Mouse (Mus musculus): ENCODE measurements at regions not wholly inside any gene's neighbourhood (a gene's known extent, or its start where the extent isn't known, plus 50 kb on each side); places are given as distances from the start of the nearest gene placed in this dataset.

DNA sequence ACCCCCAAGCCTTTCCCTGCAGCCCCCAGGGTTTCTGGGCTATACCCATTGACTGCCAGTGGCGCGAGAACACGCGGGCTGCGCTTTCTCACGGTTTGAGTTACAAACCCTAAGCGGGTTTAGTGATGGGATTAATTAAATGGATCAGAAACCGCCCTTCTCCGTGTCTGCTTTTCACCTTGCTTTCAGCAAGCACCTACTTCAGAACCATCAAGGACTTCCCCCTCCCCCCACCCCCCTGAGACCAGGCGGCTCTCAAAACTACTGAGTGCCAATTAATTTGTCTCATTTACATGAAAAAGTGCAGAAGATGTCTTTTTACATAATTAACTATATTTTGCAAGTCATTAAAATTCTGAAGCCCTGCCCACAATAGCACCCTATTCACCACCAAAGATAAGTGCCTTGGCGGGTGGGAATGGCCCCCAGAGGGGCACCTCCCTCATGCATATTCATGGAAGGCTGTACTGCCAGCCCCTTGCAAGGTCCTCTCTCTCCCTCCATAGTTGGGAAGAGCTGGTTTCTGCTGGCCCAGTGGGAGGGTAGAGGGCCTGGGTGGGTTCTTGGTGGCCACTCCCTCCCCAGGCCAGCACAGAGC lies 89.1 kb upstream of the Otos start:
- peak; percentile 96 for ATAC-seq
- Histone ChIP-seq H3K4me1 (ENCODE audit: control insufficient read depth, insufficient read depth, low read length) (peaks cover 59% of the 10 kb centered on the region), H3K9ac (ENCODE audit: low read length) (peak overlapping the region; percentile 0; the same call in 1 of the 2 replicates), H3K4me2 (ENCODE audit: low read length) (peak overlapping the region; percentile 26; the same call in 1 of the 2 replicates), H3K27ac (ENCODE audit: low read depth, low read length) (peak overlapping the region; percentile 89), H3K4me3 (ENCODE audit: low read depth, low read length) (no peak overlapping the region), H3K27me3 (replicated peaks; ENCODE audit: control insufficient read depth, insufficient read depth, low read length) (no peaks in the 10 kb centered on the region), H3K9me3 (replicated peaks; ENCODE audit: control insufficient read depth, low read length) (no peaks in the 10 kb centered on the region), H3K36me3 (ENCODE audit: control insufficient read depth, insufficient read depth, low read length) (no peaks in the 10 kb centered on the region)
- 0% methylated on average over 11 of the region's 11 CpGs for WGBS
- peak; percentile 97 for DNase-seq (ENCODE audit: low spot score)

DNA sequence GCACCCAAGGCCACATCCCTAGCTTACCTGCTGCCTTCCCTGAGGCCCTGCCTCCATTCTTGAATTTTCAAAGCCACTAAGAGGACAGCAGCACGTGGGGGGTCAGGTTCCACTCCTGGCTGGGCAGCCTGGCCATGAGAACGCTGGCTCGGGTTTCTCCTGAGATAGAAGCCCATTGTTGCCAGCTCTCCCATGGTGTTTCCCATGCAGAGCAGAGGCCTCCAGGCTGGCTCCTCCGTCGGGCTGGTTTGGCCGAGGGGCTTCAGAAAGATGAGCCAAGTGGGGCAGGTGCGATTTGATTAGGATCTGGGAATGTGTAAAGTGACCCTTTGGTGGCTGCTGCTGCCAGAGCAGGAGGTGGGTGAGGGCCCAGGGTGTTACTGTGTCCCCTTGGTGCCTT lies 87.8 kb upstream of the Otos start:
- H3K27me3 ChIP-seq (replicated peaks; ENCODE audit: control insufficient read depth, insufficient read depth, low read length): no peaks in the 10 kb centered on the region
- WGBS: 20% methylated on average over 7 of the region's 7 CpGs
- no peaks in the 10 kb centered on the region for H3K36me3 ChIP-seq (ENCODE audit: control insufficient read depth, insufficient read depth, low read length)
- H3K27ac ChIP-seq (ENCODE audit: low read depth, low read length): peak overlapping the region; percentile 89
- no peak overlapping the region for H3K4me3 ChIP-seq (ENCODE audit: low read depth, low read length)
- no peak overlapping the region for H3K4me2 ChIP-seq (ENCODE audit: low read length)
- H3K4me1 ChIP-seq (ENCODE audit: control insufficient read depth, insufficient read depth, low read length): peaks cover 57% of the 10 kb centered on the region
- no peaks in the 10 kb centered on the region for H3K9me3 ChIP-seq (replicated peaks; ENCODE audit: control insufficient read depth, low read length)
- ATAC-seq: no peak
- DNase-seq (ENCODE audit: low spot score): no peak
- no peak overlapping the region for H3K9ac ChIP-seq (ENCODE audit: low read length)

DNA sequence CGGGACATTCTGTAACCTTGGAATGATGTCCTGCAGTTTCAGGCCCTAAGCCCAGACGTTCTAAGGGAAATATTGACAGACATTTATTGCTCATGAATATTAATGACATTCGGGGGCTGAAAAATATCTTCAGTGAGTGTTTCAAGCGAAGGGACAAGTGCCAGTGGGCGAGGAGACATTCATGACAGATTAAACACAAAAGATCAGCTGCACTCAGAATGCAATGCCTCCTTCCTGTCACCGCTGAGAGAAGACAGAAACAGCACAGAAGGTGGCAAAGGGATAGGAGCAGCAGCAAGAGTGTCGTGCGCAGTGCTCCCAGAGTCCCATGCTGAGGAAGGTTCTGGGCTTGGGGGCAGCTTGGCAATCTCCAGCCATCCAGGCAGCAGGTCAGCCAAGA lies 85.1 kb upstream of the Otos start:
- H3K9ac ChIP-seq (ENCODE audit: low read length): no peak overlapping the region
- H3K9me3 ChIP-seq (replicated peaks; ENCODE audit: control insufficient read depth, low read length): no peaks in the 10 kb centered on the region
- peaks cover 60% of the 10 kb centered on the region for H3K4me1 ChIP-seq (ENCODE audit: control insufficient read depth, insufficient read depth, low read length)
- no peak overlapping the region for H3K4me3 ChIP-seq (ENCODE audit: low read depth, low read length)
- H3K27me3 ChIP-seq (replicated peaks; ENCODE audit: control insufficient read depth, insufficient read depth, low read length): no peaks in the 10 kb centered on the region
- H3K36me3 ChIP-seq (ENCODE audit: control insufficient read depth, insufficient read depth, low read length): no peaks in the 10 kb centered on the region
- H3K4me2 ChIP-seq (ENCODE audit: low read length): no peak overlapping the region
- peak overlapping the region; percentile 65 for H3K27ac ChIP-seq (ENCODE audit: low read depth, low read length)
- ATAC-seq: no peak
- WGBS: 8% methylated on average over 8 of the region's 8 CpGs
- peak; percentile 71 for DNase-seq (ENCODE audit: low spot score)

DNA sequence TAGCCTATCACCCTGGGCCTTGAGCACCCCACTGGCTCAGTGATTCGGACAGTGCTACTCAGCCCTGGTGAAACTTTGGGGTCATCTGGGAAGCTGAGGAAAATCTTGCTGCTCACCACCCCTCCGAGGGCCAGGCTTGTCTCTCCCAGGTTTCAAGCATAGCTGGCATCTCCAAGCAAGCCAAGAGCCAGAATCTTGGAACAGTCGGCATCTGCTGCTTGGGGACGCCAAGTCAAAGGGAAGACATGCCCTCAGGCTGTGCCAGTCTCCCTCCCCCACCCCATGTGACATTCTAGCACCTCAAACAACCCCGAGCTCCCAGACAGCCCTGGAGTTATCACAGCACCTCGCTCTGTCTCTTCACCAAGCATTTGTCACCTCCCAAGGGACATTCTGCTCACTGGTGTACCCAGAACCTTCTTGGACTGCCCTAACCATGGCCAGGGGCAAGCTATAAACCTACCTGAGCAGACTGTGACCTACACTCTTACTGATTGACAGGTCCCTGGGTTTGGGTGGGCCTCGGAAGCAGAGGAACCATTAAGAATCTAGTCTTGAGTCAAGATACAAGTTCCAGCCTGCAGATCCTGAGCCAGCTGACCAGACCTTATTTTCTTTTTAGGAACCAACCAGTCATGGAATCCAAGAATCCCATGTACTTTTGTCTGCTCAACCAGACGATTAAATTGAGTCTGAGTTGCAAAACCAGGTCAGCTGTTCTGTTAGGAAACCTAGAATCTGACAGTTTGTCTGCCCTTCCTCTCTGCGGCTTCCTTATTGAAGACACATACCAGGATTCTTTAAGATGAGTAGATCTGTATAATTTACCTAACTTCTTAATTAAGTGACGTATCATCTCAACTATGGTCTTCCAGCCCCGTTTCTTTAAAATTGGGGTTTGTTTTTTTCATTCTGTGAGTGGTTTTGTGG lies 83.0 kb upstream of the Otos start:
- Histone ChIP-seq H3K27me3 (replicated peaks; ENCODE audit: control insufficient read depth, insufficient read depth, low read length) (no peaks in the 10 kb centered on the region), H3K4me1 (ENCODE audit: control insufficient read depth, insufficient read depth, low read length) (peaks cover 43% of the 10 kb centered on the region)

DNA sequence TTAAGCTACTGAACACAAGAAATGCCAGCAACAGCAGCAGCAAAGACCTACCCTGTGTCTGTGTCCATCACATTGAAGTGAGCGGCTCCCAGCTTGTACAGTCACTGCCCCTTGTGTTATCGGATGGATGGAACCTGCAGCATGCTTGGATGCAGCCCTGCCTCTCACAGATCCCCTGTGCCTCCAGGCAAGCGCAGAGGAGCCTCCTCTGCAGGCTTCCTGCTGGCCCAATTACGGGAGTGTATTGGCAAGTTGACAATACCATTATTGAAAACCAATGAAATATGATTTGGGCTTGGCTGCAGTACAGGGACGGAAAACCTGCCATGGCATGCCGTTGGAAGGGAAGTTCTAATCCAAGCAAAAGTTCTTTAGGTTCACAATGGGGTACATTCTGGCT lies 81.9 kb upstream of the Otos start:
- Histone ChIP-seq H3K27me3 (replicated peaks; ENCODE audit: control insufficient read depth, insufficient read depth, low read length) (no peaks in the 10 kb centered on the region), H3K9me3 (replicated peaks; ENCODE audit: control insufficient read depth, low read length) (no peaks in the 10 kb centered on the region), H3K36me3 (ENCODE audit: control insufficient read depth, insufficient read depth, low read length) (no peaks in the 10 kb centered on the region), H3K27ac (ENCODE audit: low read depth, low read length) (peak overlapping the region; percentile 2; the same call in 1 of the 2 replicates), H3K4me2 (ENCODE audit: low read length) (no peak overlapping the region), H3K4me3 (ENCODE audit: low read depth, low read length) (no peak overlapping the region), H3K4me1 (ENCODE audit: control insufficient read depth, insufficient read depth, low read length) (peaks cover 36% of the 10 kb centered on the region), H3K9ac (ENCODE audit: low read length) (no peak overlapping the region)
- peak; percentile 19; the same call in 1 of the 2 replicates for ATAC-seq
- peak; percentile 74 for DNase-seq (ENCODE audit: low spot score)
- WGBS: 36% methylated on average over 6 of the region's 6 CpGs

More for the DNA sequence above, 83.0 kb upstream of the Otos start:
- Histone ChIP-seq H3K4me3 (ENCODE audit: low read depth, low read length) (no peak overlapping the region), H3K9ac (ENCODE audit: low read length) (no peak overlapping the region), H3K9me3 (replicated peaks; ENCODE audit: control insufficient read depth, low read length) (no peaks in the 10 kb centered on the region), H3K36me3 (ENCODE audit: control insufficient read depth, insufficient read depth, low read length) (no peaks in the 10 kb centered on the region), H3K4me2 (ENCODE audit: low read length) (no peak overlapping the region), H3K27ac (ENCODE audit: low read depth, low read length) (no peak overlapping the region)
- ATAC-seq (no peak), DNase-seq (ENCODE audit: low spot score) (no peak)
- 83% methylated on average over 11 of the region's 11 CpGs for WGBS

DNA sequence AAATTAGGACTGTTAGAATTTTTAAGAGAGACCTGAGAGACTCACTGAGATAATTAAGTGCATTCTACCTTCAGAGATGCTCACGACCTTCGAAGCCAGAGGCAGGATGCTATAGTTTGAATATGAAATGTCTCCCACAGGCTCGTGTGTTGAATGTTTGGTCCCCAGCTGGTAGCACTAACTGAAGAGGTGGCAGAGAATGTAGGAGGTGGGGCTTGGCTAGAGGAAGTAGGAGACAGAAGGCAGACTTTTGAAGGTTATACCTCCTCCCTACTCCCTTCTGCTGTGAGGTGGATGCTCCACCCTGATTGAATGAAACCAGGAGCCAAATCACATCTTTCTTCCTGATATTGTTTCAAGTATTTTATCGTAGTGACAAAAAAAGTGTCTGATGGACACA lies 79.3 kb upstream of the Otos start:
- peak; percentile 44 for DNase-seq (ENCODE audit: low spot score)
- no peak overlapping the region for H3K4me3 ChIP-seq (ENCODE audit: low read depth, low read length)
- H3K9ac ChIP-seq (ENCODE audit: low read length): no peak overlapping the region
- peak overlapping the region; percentile 22; the same call in 1 of the 2 replicates for H3K27ac ChIP-seq (ENCODE audit: low read depth, low read length)
- 58% methylated on average over 4 of the region's 4 CpGs for WGBS
- H3K27me3 ChIP-seq (replicated peaks; ENCODE audit: control insufficient read depth, insufficient read depth, low read length): no peaks in the 10 kb centered on the region
- no peaks in the 10 kb centered on the region for H3K9me3 ChIP-seq (replicated peaks; ENCODE audit: control insufficient read depth, low read length)
- no peaks in the 10 kb centered on the region for H3K36me3 ChIP-seq (ENCODE audit: control insufficient read depth, insufficient read depth, low read length)
- 0 out of 2 replicates have a peak, but pooled peaks have one; percentile 45 for ATAC-seq
- H3K4me2 ChIP-seq (ENCODE audit: low read length): no peak overlapping the region
- peaks cover 15% of the 10 kb centered on the region for H3K4me1 ChIP-seq (ENCODE audit: control insufficient read depth, insufficient read depth, low read length)

DNA sequence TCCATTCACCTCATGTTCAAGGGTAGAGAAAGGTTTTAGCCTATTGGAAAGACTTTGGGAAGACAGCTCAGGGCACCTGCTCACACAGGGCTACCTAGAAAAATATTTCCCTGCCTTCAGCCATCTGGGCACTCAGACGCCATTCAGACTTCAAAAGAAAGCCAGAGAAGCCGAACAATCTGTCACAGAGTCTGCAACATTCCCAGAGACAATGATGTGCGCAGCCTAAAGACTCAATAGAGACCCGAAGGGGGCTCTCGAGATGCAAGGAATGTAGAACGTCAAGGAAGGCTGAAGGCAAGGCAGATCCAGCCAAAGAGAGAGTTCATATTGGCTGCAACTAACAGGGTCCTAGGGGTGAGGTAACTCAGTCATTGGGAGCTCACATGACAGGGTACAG lies 78.7 kb upstream of the Otos start:
- peaks cover 15% of the 10 kb centered on the region for H3K4me1 ChIP-seq (ENCODE audit: control insufficient read depth, insufficient read depth, low read length)
- ATAC-seq (peak; percentile 54; the same call in 1 of the 2 replicates), DNase-seq (ENCODE audit: low spot score) (peak; percentile 57)
- H3K27me3 ChIP-seq (replicated peaks; ENCODE audit: control insufficient read depth, insufficient read depth, low read length): no peaks in the 10 kb centered on the region
- H3K27ac ChIP-seq (ENCODE audit: low read depth, low read length): peak overlapping the region; percentile 22; the same call in 1 of the 2 replicates
- no peak overlapping the region for H3K9ac ChIP-seq (ENCODE audit: low read length)
- H3K9me3 ChIP-seq (replicated peaks; ENCODE audit: control insufficient read depth, low read length): no peaks in the 10 kb centered on the region
- 29% methylated on average over 6 of the region's 6 CpGs for WGBS
- no peaks in the 10 kb centered on the region for H3K36me3 ChIP-seq (ENCODE audit: control insufficient read depth, insufficient read depth, low read length)
- H3K4me2 ChIP-seq (ENCODE audit: low read length): no peak overlapping the region
- no peak overlapping the region for H3K4me3 ChIP-seq (ENCODE audit: low read depth, low read length)

DNA sequence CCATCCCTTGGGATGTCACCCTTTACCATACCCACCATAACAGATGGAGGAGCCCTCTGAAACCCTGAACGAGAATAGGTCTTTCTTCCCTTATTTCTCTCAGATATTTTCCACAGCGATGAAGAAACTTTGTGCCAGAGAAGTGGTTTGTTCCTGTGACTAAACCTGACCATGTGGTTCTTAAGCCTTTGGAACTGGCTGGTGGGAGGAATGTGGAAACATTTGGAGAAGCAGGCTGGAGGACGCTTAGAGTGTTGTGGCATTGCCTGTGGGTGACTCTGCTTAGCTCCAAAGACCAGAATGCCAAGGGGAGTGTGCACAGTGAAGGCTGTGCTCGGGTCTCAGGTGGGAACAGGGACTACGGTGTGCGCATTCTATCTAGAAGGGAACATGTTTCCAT lies 77.7 kb upstream of the Otos start:
- H3K9me3 ChIP-seq (replicated peaks; ENCODE audit: control insufficient read depth, low read length): no peaks in the 10 kb centered on the region
- no peaks in the 10 kb centered on the region for H3K27me3 ChIP-seq (replicated peaks; ENCODE audit: control insufficient read depth, insufficient read depth, low read length)
- 89% methylated on average over 6 of the region's 6 CpGs for WGBS
- no peak overlapping the region for H3K4me2 ChIP-seq (ENCODE audit: low read length)
- H3K4me1 ChIP-seq (ENCODE audit: control insufficient read depth, insufficient read depth, low read length): peaks cover 15% of the 10 kb centered on the region
- H3K9ac ChIP-seq (ENCODE audit: low read length): no peak overlapping the region
- no peak for DNase-seq (ENCODE audit: low spot score)
- no peak overlapping the region for H3K4me3 ChIP-seq (ENCODE audit: low read depth, low read length)
- H3K36me3 ChIP-seq (ENCODE audit: control insufficient read depth, insufficient read depth, low read length): no peaks in the 10 kb centered on the region
- ATAC-seq: no peak
- H3K27ac ChIP-seq (ENCODE audit: low read depth, low read length): no peak overlapping the region

DNA sequence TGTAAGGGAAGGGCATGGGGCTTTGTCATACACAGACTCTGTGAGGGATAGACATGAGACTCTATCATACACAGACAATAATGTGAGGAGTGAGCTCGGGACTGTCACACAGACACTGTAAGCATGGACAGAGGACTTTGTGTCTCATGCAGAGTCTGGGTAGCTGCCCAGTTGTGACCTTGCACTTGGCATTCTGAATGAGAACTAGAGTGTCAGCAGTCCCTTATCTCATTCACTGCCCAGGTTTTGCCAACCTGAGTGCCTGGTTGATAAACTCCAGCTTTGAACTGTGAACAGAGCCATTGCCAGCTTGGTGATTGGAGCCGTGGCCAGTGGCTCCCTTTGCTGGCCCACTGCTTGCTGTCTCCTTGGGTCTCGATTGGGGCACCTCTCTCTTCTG lies 75.5 kb upstream of the Otos start:
- H3K4me2 ChIP-seq (ENCODE audit: low read length): no peak overlapping the region
- H3K36me3 ChIP-seq (ENCODE audit: control insufficient read depth, insufficient read depth, low read length): no peaks in the 10 kb centered on the region
- H3K9me3 ChIP-seq (replicated peaks; ENCODE audit: control insufficient read depth, low read length): no peaks in the 10 kb centered on the region
- WGBS: 88% methylated on average over 3 of the region's 3 CpGs
- H3K9ac ChIP-seq (ENCODE audit: low read length): no peak overlapping the region
- H3K4me3 ChIP-seq (ENCODE audit: low read depth, low read length): no peak overlapping the region
- H3K27me3 ChIP-seq (replicated peaks; ENCODE audit: control insufficient read depth, insufficient read depth, low read length): no peaks in the 10 kb centered on the region
- H3K4me1 ChIP-seq (ENCODE audit: control insufficient read depth, insufficient read depth, low read length): peaks cover 3% of the 10 kb centered on the region
- no peak overlapping the region for H3K27ac ChIP-seq (ENCODE audit: low read depth, low read length)
- DNase-seq (ENCODE audit: low spot score) (no peak), ATAC-seq (no peak)
